Mouse (Mus musculus) forelimb bud, embryonic 11.5 days (tissue): ENCODE measurements around the gene Klhl26.

Experiments
- DNase-seq: peaks from one replicate; pipeline ENCODE4 v3.0.0-alpha.2; 2012; ENCODE audit warnings: low read depth, low spot score

Gene Klhl26

DNA sequence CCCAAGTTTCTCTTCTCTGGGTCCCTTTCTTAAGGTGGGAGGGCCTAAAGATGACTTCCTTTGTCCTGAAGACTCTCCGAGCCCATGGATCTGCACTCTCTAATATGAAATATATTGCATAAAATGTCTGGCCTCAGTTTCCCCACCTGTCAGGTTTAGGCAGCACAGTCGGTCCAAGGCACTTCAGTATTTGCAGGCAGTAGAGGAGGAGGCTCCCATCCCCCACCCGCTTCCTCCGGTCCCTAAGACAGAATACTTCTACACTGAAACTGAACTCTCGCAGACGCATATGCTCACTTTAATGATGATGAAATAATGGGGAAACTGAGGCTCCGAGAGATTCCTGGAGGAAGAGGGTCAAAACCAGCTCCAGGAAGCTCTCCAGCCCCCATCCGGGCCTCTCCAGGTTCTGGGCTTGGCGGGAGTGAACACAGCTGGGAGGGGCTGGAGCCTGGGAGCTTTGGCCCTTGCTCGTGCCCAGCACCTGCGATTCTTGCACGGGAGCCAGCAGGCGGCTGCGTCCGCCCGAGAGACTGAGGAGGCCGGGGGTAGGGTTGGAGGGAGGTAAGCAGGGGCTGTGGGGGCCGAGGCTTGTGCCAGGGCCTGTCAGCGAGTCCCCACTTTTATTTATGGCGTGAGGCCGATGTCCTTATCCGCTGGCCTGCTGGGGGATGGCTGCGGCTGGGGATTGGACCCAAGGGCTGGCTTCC lies 25.2 kb upstream of the Klhl26 start:
- DNase-seq = no peak

DNA sequence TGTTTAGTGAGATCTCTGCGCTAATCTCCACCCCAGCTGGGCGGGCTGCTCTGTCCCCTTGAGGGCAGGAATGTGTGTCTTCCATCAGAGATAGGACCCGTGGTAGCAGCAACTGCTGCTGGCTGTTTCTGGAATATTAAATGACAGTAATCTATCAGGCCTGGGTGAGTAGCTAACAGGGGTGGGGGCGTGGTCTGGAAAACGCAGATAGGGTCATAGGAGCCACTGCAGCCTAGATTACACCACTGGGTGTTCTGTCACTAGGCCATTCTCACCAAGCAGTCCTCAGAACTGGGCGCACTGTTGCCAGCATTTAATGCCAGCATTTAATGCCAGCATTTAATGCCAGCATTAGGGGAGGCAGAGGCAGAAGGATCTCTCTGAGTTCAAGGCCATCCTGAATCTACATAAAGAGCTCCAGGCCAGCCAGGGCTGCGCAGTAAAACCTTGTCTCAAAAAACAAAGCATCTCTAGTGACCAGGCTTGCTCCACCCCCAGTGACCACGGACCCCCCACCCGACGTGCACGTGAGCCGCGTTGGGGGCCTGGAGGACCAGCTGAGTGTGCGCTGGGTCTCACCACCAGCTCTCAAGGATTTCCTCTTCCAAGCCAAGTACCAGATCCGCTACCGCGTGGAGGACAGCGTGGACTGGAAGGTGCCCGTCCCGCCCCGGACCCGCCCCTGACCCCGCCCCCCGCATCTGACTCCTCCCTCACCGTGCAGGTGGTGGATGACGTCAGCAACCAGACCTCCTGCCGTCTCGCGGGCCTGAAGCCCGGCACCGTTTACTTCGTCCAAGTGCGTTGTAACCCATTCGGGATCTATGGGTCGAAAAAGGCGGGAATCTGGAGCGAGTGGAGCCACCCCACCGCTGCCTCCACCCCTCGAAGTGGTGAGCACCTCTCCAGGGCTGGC lies 23.9 kb upstream of the Klhl26 start:
- DNase-seq = no peak

DNA sequence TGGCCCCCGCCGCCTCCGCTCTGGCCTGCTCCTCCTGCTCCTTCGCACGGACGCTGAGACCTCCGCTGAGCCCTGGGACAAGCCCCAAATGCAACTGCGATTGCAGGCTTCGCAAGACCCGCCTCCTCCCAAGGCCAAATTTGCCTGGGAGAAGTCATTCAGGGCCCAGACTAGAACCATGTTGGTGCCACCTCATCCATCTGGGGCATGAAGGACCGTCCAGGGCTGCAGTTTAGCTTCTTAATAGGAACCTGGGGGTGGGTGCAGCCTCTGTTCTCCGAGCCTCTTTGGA lies 18.9 kb upstream of the Klhl26 start:
- no peak for DNase-seq

GRCm38 (mm10) chr8:70495001-70495770 lies 18.4 kb upstream of the Klhl26 start:
- no peak for DNase-seq

GRCm38 (mm10) chr8:70494416-70494945 lies 17.7 kb upstream of the Klhl26 start:
- DNase-seq = no peak

- no peak for DNase-seq
These were observed 17.1 kb upstream of the Klhl26 start for GRCm38 (mm10) chr8:70493692-70494415.

DNA sequence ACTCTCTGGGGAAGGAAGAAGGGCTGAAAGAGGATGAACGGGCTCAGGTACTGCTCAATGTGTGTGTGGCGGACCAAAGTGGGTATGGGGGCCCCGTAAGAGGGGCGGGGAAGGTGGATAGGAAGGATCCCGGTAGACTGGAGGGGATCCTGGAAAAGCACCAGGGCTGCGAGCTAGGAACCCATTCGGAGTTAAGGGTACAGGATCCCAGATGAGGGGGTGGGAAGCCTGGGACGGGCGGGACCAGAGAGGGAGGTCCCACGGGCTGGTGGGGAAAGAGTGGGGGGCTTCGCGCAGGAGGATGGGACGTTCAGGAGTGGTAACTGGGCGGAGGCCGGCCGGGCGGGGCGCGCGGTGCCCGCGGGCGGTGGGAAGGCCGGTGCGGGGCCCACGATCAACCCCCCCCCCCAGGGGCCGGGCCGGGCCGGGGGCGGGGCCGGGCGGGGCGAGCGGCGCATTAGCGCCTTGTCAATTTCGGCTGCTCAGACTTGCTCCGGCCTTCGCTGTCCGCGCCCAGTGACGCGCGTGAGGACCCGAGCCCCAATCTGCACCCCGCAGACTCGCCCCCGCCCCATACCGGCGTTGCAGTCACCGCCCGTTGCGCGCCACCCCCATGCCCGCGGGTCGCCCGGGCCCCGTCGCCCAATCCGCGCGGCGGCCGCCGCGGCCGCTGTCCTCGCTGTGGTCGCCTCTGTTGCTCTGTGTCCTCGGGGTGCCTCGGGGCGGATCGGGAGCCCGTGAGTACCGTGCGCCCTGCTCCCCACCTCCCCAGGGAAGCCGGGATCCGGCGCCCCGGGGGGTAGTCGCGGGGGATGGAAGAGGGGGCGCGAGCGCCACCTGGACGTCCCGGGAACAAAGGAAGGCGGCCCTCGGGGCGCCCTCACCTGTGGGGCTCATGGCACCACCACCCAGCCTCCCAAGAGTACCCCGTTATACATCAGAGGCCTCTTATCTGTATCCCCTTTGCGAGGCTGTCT lies 16.2 kb upstream of the Klhl26 start, which contains the start of gene Crlf1:
TSS of gene Crlf1 (plus strand) at position 495 of the 977 bp plus-strand sequence.
- no peak for DNase-seq

- no peak for DNase-seq
These were observed 14.2 kb upstream of the Klhl26 start for GRCm38 (mm10) chr8:70490880-70491495.

DNA sequence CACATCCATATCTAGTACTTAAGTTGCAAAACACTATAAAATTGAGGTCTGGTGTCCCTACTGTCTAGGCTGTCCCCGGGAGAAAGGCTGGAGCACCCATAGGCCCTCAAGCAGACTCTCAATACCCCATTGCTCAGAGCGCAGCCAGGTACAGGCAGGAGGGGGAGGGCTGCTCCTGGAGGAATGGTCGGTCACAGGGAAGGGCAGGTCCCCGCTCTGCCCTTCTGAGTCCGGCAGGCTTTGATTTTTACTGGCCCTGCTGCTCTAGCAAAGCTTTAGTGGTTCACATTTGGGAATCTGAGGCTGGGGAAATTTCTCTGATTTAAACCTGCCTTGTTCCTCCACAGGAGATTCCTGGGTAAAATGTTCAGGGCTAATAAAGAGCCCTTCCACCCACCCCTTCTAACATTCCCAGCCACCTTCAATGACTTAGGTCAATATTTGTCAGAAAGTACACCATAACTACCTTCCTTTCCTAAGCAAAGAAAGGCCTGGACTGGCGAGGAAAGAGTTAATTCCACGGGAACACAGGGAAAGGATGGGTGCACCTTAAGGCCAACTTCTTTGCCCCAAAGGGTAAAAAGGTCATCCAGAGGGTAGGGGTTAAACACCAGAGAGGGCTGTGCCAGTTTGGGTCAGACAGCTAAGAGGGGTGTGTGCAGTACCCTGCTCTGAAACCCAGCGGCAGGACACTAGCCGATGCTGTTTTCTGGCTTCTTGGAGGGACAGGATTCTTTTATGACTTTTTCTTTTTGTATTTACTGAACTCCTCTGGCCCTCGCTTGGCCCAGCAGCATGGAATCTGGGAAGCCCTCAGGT lies 13.5 kb upstream of the Klhl26 start:
- DNase-seq = no peak

DNA sequence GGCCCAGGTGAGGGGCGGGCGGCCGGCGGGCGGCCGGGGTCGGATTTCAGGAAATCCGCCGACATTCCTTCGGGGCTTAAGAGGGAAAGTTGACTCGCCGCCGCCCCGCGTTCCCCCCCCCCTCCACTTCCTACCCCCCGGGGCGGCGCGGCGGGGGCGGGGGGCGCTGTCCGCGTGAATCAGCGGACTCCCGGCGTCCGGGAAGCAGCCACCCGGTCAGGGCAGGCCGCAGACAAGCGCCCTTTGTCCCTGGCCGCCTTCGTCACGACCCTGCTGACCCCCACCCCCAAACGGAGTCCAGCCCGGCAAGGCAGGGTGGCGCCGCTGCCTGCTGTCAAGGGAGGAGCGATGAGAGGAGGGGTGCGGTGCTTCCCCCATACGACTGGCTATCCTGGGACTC lies 12.8 kb upstream of the Klhl26 start:
- DNase-seq = no peak

DNA sequence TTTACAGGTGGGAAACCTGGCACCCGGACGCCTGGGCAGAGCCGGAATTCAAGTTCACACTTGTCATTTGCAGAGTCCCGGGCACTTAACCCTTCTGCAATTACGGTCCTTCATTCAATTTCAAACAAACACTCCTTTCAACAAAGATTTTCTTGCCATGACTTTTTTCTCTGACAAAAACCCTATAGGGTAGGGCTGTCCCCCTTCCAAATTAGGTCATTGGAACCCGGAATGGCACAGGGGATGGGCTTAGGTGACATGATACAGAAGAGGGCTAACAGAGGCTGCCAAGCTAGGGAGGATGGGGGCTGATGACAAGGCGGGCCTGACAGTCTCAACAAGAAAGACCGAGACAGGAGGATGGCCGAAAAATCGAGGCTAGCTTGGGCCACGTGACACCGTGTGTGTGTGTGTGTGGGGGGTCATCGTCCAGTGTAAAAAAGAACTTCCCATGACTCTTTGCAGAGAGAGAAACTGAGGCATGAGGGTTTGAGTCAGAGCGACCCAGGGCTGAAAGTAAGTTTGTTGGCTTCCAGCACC lies 12.2 kb upstream of the Klhl26 start:
- no peak for DNase-seq

- no peak for DNase-seq
These were observed 11.4 kb upstream of the Klhl26 start for GRCm38 (mm10) chr8:70487993-70488796.

GRCm38 (mm10) chr8:70486941-70487520 lies 10.3 kb upstream of the Klhl26 start, which contains the start of gene Tmem59l:
TSS of gene Tmem59l (minus strand) at chr8:70487358.
- no peak for DNase-seq

- DNase-seq = no peak
These were observed 9.5 kb upstream of the Klhl26 start for GRCm38 (mm10) chr8:70486191-70486681.

GRCm38 (mm10) chr8:70482943-70483342 lies 6.2 kb upstream of the Klhl26 start:
- no peak for DNase-seq

DNA sequence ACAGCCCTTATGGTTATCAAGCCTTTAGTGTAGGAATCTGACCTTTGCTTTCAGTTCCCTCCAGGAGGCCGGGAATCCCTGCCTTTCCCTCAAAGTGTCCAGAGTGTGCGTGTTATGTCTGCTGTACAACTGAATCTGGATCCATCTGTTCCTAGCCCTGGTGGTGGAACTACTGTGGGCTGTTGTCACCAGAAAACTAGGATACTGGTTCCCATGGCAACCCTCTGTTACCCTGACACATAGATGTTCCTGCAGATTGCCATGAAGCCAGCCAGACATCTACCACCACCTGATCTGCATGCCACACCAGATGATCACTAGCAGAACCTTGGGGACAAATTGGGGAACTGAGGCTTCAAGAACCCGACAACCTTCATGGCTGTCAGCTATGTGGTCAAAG lies 5.1 kb upstream of the Klhl26 start:
- DNase-seq = no peak
